Mouse (Mus musculus): Measurements from ENCODE around the gene Vamp9. TPM values are rescaled to one million over a fixed set of nuclear protein-coding genes. Genes with fewer than 3 reads are reported as not detected.

Gene Vamp9
- polyA plus RNA-seq, 1 experiment from 2014 or later = 0.15 TPM

- Histone ChIP-seq H3K9ac (ENCODE audit: low read length) (no peak overlapping the region), H3K4me3 (ENCODE audit: low read depth, low read length) (no peak overlapping the region), H3K27ac (replicated peaks) (no peak overlapping the region), H3K36me3 (ENCODE audit: control insufficient read depth, insufficient read depth, low read length) (no peaks in the 10 kb centered on the region), H3K9me3 (ENCODE audit: control insufficient read depth, low read length) (no peaks in the 10 kb centered on the region), H3K27me3 (ENCODE audit: control insufficient read depth, insufficient read depth, low read length) (no peaks in the 10 kb centered on the region), H3K4me1 (replicated peaks; ENCODE audit: control insufficient read depth, insufficient read depth) (no peaks in the 10 kb centered on the region), H3K4me2 (replicated peaks; ENCODE audit: low read depth) (no peak overlapping the region)
- 56% methylated on average over 4 of the region's 4 CpGs for WGBS
- DNase-seq (ENCODE audit: low spot score) (peak; percentile 79), ATAC-seq (ENCODE audit: low FRiP score, low TSS enrichment) (peak; percentile 71; the same call in 1 of the 2 replicates)
- TF ChIP-seq EP300 (optimal IDR thresholded peaks at IDR 0.05) (no peak), CTCF (IDR thresholded peaks at IDR 0.05; ENCODE audit: low read depth) (peak; percentile 82)
These were observed 21.9 kb downstream of the Vamp9 start for GRCm38 (mm10) chr5:99927951-99928350.

DNA sequence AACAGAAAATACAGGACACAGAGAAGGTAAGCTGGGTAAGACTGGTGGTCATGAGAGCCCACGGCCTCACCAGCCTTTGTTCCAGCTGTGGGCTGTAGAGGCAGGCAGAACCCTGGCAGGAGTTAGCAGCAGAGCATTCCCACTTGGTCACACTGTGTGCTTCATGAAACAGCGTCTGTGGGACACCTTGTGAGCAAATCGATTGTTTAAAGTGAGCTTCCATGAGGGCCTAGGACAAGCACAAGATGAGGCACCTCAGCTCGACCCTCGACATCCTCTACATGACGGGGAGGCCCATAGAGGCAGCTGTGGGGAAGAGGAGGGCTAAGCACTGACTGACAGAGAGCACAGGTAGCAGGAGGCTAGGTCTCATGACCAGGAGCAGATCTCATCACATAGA is 25.9 kb downstream of the Vamp9 start:
- 87% methylated on average over 6 of the region's 6 CpGs for WGBS
- no peaks in the 10 kb centered on the region for H3K36me3 ChIP-seq (ENCODE audit: control insufficient read depth, insufficient read depth, low read length)

DNA sequence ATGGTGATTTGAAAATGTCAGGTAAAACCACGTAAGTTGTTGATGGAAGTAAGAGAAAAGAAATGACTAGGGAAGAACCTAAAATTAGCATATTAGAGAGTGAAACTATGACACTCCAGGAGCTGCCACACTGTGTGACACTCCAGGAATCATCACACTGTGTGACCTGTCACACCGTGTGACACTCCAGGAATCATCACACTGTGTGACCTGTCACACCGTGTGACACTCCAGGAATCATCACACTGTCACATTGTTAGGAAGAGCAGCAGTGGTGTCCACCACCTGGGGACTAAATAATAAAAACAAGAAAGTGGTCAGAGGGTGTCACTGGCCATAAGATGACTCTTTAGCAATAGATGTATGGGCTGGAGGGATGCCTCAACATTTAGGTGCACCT is 33.4 kb downstream of the Vamp9 start:
- no peak overlapping the region for H3K4me3 ChIP-seq (ENCODE audit: low read depth, low read length)
- TF ChIP-seq EP300 (optimal IDR thresholded peaks at IDR 0.05) = no peak
- no peak for TF ChIP-seq CTCF (IDR thresholded peaks at IDR 0.05; ENCODE audit: low read depth)
- H3K27ac ChIP-seq (replicated peaks) = no peak overlapping the region
- no peak overlapping the region for H3K9ac ChIP-seq (ENCODE audit: low read length)
- DNase-seq (ENCODE audit: low spot score) = no peak
- H3K27me3 ChIP-seq (ENCODE audit: control insufficient read depth, insufficient read depth, low read length) = no peaks in the 10 kb centered on the region
- 74% methylated on average over 3 of the region's 3 CpGs for WGBS
- no peak overlapping the region for H3K4me2 ChIP-seq (replicated peaks; ENCODE audit: low read depth)
- H3K4me1 ChIP-seq (replicated peaks; ENCODE audit: control insufficient read depth, insufficient read depth) = no peaks in the 10 kb centered on the region
- ATAC-seq (ENCODE audit: low FRiP score, low TSS enrichment) = no peak
- no peaks in the 10 kb centered on the region for H3K9me3 ChIP-seq (ENCODE audit: control insufficient read depth, low read length)
- no peaks in the 10 kb centered on the region for H3K36me3 ChIP-seq (ENCODE audit: control insufficient read depth, insufficient read depth, low read length)

More for the DNA sequence above, 25.9 kb downstream of the Vamp9 start:
- no peaks in the 10 kb centered on the region for H3K9me3 ChIP-seq (ENCODE audit: control insufficient read depth, low read length)
- no peak overlapping the region for H3K27ac ChIP-seq (replicated peaks)
- no peak overlapping the region for H3K4me3 ChIP-seq (ENCODE audit: low read depth, low read length)
- H3K4me2 ChIP-seq (replicated peaks; ENCODE audit: low read depth) = no peak overlapping the region
- TF ChIP-seq EP300 (optimal IDR thresholded peaks at IDR 0.05) (no peak), CTCF (IDR thresholded peaks at IDR 0.05; ENCODE audit: low read depth) (no peak)
- H3K27me3 ChIP-seq (ENCODE audit: control insufficient read depth, insufficient read depth, low read length) = no peaks in the 10 kb centered on the region
- no peak for DNase-seq (ENCODE audit: low spot score)
- no peaks in the 10 kb centered on the region for H3K4me1 ChIP-seq (replicated peaks; ENCODE audit: control insufficient read depth, insufficient read depth)
- ATAC-seq (ENCODE audit: low FRiP score, low TSS enrichment) = no peak
- no peak overlapping the region for H3K9ac ChIP-seq (ENCODE audit: low read length)

- no peaks in the 10 kb centered on the region for H3K36me3 ChIP-seq (ENCODE audit: control insufficient read depth, insufficient read depth, low read length)
- H3K27ac ChIP-seq (replicated peaks) = no peak overlapping the region
- no peaks in the 10 kb centered on the region; the same call in 1 of the 2 replicates for H3K9me3 ChIP-seq (ENCODE audit: control insufficient read depth, low read length)
- no peaks in the 10 kb centered on the region for H3K27me3 ChIP-seq (ENCODE audit: control insufficient read depth, insufficient read depth, low read length)
- no peaks in the 10 kb centered on the region for H3K4me1 ChIP-seq (replicated peaks; ENCODE audit: control insufficient read depth, insufficient read depth)
- H3K4me3 ChIP-seq (ENCODE audit: low read depth, low read length) = no peak overlapping the region
- no peak for DNase-seq (ENCODE audit: low spot score)
- H3K4me2 ChIP-seq (replicated peaks; ENCODE audit: low read depth) = no peak overlapping the region
- WGBS = 85% methylated on average over 10 of the region's 10 CpGs
- no peak for ATAC-seq (ENCODE audit: low FRiP score, low TSS enrichment)
- H3K9ac ChIP-seq (ENCODE audit: low read length) = no peak overlapping the region
- no peak for TF ChIP-seq CTCF (IDR thresholded peaks at IDR 0.05; ENCODE audit: low read depth)
- no peak for TF ChIP-seq EP300 (optimal IDR thresholded peaks at IDR 0.05)
These were observed 35.2 kb downstream of the Vamp9 start for GRCm38 (mm10) chr5:99941273-99941672.

- Histone ChIP-seq H3K4me3 (ENCODE audit: low read depth, low read length) (no peak overlapping the region), H3K36me3 (ENCODE audit: control insufficient read depth, insufficient read depth, low read length) (no peaks in the 10 kb centered on the region), H3K9me3 (ENCODE audit: control insufficient read depth, low read length) (no peaks in the 10 kb centered on the region; the same call in 1 of the 2 replicates), H3K4me2 (replicated peaks; ENCODE audit: low read depth) (no peak overlapping the region), H3K27me3 (ENCODE audit: control insufficient read depth, insufficient read depth, low read length) (no peaks in the 10 kb centered on the region), H3K27ac (replicated peaks) (no peak overlapping the region), H3K4me1 (replicated peaks; ENCODE audit: control insufficient read depth, insufficient read depth) (no peaks in the 10 kb centered on the region), H3K9ac (ENCODE audit: low read length) (no peak overlapping the region)
- TF ChIP-seq EP300 (optimal IDR thresholded peaks at IDR 0.05) = no peak
- ATAC-seq (ENCODE audit: low FRiP score, low TSS enrichment) (no peak), DNase-seq (ENCODE audit: low spot score) (no peak)
- WGBS = 61% methylated on average over 10 of the region's 10 CpGs
These were observed 35.9 kb downstream of the Vamp9 start for GRCm38 (mm10) chr5:99941776-99942502.

DNA sequence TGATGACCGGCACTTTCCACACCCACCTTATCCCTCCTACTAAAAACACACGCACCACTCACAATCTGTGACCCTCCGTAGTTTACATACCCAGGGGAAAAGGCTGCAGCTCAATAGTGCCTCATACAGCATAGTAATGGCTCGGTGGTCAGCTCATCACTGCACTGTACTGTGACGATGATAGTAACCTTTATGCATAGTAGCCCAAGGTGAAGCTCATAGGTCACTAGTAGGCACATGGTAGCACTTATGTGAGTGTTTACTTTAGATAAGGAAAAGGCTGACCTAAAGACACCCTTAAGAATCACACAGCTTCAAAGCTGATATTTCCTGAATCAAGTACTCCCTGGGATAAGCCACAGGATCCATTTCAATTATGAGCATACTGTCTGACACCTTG is 46.5 kb downstream of the Vamp9 start:
- ATAC-seq (ENCODE audit: low FRiP score, low TSS enrichment) (peak; percentile 74), DNase-seq (ENCODE audit: low spot score) (no peak)
- H3K9ac ChIP-seq (ENCODE audit: low read length) = no peak overlapping the region
- WGBS = 82% methylated on average over 5 of the region's 5 CpGs
- H3K27me3 ChIP-seq (ENCODE audit: control insufficient read depth, insufficient read depth, low read length) = no peaks in the 10 kb centered on the region
- TF ChIP-seq EP300 (optimal IDR thresholded peaks at IDR 0.05) (no peak), CTCF (IDR thresholded peaks at IDR 0.05; ENCODE audit: low read depth) (no peak)
- H3K4me2 ChIP-seq (replicated peaks; ENCODE audit: low read depth) = no peak overlapping the region
- H3K4me1 ChIP-seq (replicated peaks; ENCODE audit: control insufficient read depth, insufficient read depth) = no peaks in the 10 kb centered on the region
- no peaks in the 10 kb centered on the region for H3K9me3 ChIP-seq (ENCODE audit: control insufficient read depth, low read length)
- no peak overlapping the region for H3K27ac ChIP-seq (replicated peaks)
- H3K4me3 ChIP-seq (ENCODE audit: low read depth, low read length) = no peak overlapping the region
- no peaks in the 10 kb centered on the region for H3K36me3 ChIP-seq (ENCODE audit: control insufficient read depth, insufficient read depth, low read length)

All from stomach, postnatal 0 days (tissue).